Mouse (Mus musculus) adrenal gland, postnatal 4 days (tissue): ENCODE results near the gene Ctsz. TPM values are rescaled to one million over a fixed set of nuclear protein-coding genes. Genes with fewer than 3 reads are reported as not detected.

ENCODE experiments used
- DNase-seq, 2 experiments: peaks; one replicate each; pipeline ENCODE4 v3.0.0; 2021 to 2022; ENCODE audit warnings: low spot score in 2 of 2, mixed read lengths in 2 of 2
- total RNA-seq, 2 experiments: library from RNA; stranded (reverse); gene quantifications; 2 replicates each; pipeline ENCODE4 v1.2.3; 2021

Ctsz gene
- total RNA-seq, 2 experiments from 2014 or later, result 107 to 114 TPM

DNA sequence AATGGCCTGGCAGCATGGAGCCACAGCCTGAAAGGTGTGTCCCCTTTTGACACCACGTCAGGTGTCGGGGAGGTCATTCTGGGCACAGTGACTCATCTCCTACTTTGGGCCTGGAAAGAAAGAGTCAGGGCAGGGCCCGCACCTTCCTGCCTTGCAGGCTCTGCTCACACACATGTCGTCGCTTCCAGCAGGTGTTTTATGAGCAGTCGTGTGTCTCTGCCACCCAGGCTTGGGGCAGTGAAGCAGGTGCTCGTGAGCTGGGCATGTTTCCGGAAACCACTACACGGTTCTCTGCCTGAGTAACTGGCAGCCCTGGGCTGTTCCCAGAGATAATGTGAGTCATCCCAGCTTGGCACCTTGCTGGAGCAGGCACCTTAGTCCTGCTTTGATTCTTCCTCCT lies 3.6 kb upstream of the Ctsz start:
- DNase-seq, result no peak

GRCm38 (mm10) chr2:174441898-174442297 lies 3.1 kb upstream of the Ctsz start:
- no peak for DNase-seq

DNA sequence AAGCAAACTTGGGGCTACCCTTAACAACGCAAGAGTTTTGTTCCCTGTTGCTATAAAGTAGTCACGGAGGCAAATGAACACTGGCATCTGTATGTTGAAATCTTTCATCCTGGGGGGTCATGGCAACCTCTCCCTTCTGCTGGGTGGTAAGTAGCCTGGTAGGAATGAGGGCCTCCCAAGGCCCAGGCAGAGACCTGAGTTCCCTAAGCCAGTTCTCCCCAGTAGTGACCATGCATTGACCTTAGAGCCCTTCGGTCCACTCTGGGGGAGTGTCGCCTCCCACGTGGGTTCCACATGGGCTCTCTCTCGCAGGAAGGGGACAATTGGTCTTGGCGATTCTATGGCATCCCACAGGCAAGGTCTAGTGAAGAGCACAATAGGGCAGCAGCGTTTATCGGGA lies 1.1 kb upstream of the Ctsz start:
- no peak for DNase-seq

DNA sequence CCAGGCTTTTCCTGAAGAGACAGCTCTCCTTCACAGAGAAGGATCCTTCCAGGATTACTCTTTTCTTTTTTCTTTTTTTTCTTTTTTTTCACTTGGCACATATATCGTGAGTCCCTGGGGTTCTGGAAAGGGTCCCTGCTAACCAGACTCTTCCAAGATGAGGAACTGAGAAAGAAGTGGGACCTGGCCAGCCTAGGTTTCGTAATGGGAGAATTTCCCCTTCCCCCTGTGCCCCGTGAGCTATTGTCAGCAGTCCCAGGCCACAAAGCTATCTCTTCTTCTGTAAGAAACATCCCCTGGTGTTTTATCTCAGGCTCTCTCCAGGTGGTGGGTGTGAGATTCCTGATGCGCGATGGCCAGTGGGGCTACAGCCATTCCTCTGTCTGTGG lies 605 bp upstream of the Ctsz start:
- DNase-seq, result no peak

- DNase-seq, result no peak
Observed at GRCm38 (mm10) chr2:174438181-174438580, 658 bp downstream of the Ctsz start.

DNA sequence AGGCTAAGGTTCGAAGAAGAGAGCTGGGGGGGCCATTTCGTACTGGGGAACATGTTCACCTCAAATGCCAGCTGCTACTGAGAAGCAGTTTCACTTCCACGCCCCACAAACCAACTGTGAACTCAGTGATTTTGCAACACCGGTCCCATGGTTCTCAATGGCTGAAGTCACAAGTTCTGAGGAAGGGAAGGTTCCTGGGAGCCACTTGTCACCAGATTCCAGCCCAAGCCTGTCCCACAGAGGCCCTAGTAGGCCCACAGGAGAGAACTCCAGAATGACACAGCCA lies 1.2 kb downstream of the Ctsz start:
- no peak for DNase-seq

DNA sequence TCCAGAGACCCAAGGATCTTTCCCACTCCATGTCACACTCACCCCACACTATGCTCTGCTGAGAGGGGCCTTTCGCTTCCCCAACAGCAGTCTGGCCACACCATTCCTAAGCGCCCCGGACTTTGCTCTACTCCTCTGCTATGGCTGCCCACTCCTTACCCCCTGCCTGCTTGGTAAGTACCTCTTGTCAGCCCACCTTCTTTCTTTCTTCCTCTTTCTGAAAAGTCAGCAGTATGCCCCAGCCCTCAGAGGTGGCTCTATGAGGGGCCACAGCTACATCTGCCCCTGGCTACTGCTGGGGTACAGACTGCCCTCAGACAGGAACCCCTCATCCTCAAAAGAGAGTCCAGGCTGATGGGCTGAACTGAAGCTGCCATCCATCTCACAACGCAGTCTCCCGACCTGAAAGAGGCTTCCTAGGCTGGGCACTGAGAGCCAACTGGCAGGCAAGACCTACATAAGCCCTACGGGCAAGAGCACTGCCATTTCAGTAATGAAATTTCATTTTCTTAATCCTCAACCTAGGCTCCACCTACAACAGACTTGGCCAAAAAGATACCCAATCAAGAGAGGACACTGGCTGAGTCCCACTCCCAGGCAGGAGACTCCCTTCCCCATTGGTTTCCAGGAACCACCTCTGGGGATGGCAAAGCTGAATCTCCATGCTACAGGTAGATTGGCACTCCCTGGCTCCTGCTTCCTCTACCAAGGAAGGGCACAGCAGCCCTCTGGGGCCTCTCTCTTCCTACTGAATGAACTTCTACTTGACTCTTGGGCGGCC lies 1.7 kb downstream of the Ctsz start:
- DNase-seq, result no peak

DNA sequence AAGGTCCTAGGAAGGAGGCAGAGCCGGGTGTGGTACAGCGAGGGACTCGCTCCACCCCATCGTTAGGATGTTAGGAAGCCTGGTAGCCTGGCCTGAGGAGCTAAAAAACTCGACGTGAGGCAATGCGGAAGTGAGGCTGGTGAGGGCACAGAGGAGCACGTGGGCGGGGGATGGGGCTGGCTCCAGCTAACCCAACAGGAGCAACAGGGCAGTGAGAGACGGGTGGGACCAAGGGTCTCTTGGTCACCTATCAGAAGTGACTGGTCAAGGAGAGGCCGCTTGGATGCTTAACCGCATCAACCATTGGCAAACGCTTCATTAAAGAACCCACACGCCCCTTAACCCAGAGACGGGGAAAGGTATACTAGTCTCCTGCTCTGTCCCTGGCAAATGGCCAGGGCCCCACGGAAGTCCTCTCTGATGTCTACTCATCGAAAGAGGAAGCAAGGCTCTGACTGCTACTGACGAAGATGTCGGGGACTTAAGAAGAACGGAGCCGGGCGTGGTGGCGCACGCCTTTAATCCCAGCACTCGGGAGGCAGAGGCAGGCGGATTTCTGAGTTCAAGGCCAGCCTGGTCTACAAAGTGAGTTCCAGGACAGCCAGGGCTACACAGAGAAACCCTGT lies 2.6 kb downstream of the Ctsz start:
- no peak for DNase-seq

DNA sequence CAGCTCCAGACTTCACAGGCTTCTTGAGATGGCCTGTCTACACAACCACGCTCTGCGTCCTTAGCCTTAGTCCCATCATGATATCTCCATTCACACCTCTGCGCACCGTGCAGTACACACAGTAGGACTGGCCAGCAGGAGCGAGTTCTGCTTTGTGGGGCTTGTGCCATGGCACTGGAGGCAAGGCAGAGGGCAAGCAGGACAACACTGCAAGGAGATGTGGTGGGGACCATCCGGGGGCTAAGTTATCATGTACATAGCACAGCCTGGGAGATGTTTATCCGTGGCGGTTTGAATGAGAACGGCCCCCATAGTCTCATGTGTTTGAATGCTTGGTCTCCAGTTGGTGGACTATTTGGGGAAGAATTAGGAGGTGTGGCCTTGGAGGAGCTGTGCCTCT lies 3.9 kb downstream of the Ctsz start:
- no peak for DNase-seq

- DNase-seq, result no peak
Observed at GRCm38 (mm10) chr2:174428996-174429591, 9.7 kb downstream of the Ctsz start.

- no peak for DNase-seq
Observed at GRCm38 (mm10) chr2:174428076-174428835, 10.6 kb downstream of the Ctsz start.

- DNase-seq, result no peak
Observed at GRCm38 (mm10) chr2:174426856-174427255, 12.0 kb downstream of the Ctsz start.

DNA sequence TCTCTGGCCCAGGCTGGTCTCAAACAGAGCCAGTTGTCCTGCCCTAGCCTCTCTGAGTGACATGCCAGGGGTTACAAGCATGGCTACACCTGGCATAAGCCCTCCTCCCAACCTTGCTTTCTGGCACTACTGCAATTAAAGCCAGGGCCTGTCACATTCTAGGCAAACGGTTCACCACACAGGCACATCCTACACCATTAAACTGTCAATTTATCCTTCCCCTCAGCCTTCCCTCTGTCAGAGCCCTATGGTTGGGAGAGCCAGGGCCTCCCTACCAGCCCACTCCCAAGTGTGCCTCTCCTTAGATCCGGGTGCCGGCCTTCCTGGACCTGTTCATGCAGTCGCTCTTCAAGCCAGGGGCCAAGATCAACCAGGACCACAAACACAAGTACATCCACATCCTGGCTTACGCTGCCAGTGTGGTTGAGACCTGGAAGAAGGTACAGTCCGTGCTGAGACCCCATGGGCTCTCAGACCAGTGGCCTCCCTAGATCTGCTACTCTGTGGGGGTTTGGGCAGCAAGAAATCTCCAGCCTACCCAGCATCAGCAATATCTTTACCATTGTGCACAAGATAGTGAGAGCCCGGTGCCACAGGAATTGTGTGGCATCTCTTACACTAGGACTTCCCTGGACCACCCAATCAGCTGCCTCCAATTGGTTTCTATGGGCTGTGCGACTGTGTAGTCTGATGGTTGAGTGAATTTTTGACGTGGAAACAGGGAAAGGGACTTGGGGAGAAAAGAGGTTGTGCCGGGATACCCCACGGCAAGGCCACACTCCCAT lies 14.3 kb downstream of the Ctsz start:
- no peak for DNase-seq

DNA sequence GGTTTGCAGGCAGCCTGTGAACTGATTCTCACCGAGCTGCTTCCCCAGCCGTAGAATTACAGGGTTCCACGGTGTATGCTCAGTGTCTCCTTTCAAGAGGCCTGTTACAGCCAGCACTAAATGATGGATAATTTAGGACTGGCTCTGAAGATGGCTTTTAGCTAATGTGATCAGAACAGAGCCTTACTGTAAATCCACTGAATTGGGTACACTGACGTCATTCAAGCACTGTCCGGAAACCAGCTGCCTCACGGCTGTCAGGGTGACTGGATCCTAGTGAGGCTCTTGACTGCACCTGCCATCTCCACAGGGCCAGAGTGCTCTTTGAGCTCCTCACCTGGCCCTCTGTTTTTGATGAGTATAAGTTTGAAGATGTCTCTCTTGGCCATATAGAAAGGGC lies 17.7 kb downstream of the Ctsz start:
- no peak for DNase-seq

- peak; percentile 89 for DNase-seq
Observed at GRCm38 (mm10) chr2:174415731-174416310, 23.0 kb downstream of the Ctsz start, which contains the start of gene Nelfcd. Gene Nelfcd (plus strand): TSS chr2:174415804.

- DNase-seq, result no peak
Observed at GRCm38 (mm10) chr2:174415001-174415730, 23.7 kb downstream of the Ctsz start.

DNA sequence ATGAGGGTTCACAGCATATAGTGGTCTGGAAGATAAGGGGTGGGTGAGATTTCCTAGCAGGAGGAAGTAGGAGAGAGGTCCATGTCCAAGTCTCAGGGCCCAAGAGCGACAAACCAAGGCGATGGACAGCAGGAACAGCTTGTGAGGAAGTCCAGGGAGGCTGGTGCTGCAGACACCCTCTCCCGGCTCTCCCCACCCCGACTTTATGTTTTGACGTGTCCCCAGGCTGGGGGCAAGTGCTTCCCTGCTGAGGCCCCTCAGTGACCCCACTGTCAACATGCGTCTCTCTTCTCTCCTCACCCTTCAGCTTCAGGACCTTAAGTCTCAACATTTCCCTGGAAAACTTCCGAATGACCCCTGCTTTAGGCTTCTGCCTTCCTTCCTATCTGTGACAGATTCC lies 25.7 kb downstream of the Ctsz start:
- no peak for DNase-seq

GRCm38 (mm10) chr2:174410222-174410621 lies 28.6 kb downstream of the Ctsz start:
- DNase-seq, result no peak

- no peak for DNase-seq
Observed at GRCm38 (mm10) chr2:174400396-174400795, 38.4 kb downstream of the Ctsz start.

DNA sequence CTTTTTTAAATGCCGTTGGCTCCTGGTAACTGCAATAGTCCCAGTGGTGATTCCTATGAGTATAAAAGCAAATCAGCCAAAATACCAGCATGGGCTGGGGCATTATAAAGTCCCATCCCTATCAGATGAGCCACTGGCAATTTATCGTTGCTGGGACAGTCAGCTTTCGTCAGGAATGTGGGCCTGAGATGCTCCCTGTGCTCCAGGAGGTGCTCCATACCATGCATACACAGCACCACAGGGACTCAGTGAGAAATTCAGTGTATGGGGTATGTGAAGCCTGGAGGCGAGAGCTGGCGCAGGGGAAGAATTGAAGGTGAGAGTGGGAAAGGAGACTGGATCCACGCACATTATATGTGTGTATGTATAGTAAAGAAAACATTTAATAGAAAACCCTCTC lies 41.0 kb downstream of the Ctsz start:
- no peak for DNase-seq
